Mouse (Mus musculus): ENCODE measurements at regions not wholly inside any gene's neighbourhood (a gene's known extent, or its start where the extent isn't known, plus 50 kb on each side); places are given as distances from the start of the nearest gene placed in this dataset.

- Histone ChIP-seq H3K4me3 (no peak overlapping the region), H3K4me1 (replicated peaks) (peaks cover 16% of the 10 kb centered on the region), H3K27me3 (no peaks in the 10 kb centered on the region), H3K4me2 (peak overlapping the region; percentile 24), H3K9me3 (no peaks in the 10 kb centered on the region), H3K9ac (no peak overlapping the region), H3K27ac (replicated peaks) (no peak overlapping the region), H3K36me3 (no peaks in the 10 kb centered on the region)
- WGBS: 27% methylated on average over 7 of the region's 7 CpGs
- ATAC-seq (ENCODE audit: low read depth): no peak; the same call in 1 of the 2 replicates
Observed at GRCm38 (mm10) chr16:15052389-15052923, 146.1 kb downstream of the Efcab1 start.

DNA sequence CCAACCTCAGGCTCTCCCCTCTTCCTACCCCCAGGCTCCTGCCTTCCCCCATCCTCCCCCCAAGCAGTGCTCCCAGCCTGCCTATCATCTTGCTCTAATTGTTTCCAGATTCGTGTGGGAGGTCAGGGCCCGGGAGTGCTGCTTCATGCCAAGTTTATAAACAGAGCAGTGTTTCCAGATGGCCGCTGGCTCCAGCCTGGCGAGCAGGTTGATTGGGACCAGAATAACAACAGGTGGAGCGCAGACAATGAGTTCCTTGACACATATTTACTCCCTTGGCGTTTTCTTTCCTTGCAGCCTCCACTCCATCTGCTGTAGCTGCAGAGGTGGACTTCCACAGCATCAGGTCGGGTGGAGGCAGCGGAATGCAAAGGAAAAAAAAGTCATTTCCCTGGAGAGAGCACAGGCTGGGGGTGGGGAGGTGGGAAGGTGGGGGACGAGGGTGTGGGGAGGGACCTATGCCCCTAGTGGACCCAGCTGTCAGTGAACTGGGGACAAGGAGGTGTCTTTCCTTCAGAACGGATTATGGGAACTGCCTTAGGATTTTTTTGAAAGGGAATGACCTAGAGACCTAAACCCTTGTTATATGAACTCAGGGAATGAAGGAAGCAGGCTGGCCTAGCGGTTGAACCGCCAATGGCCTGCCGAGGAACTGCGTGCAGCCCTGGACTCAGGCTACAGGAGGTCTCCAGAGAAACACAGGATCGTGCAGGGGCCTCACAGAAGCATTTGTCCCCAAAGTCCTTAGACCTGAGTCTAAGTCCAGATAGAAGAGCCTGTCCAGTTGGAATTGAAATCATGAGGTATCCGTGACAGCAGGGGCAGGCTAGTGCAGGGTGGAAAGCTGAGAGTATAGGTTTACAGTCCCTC is 146.8 kb downstream of the Efcab1 start:
- Histone ChIP-seq H3K27me3 (no peaks in the 10 kb centered on the region), H3K4me3 (no peak overlapping the region), H3K9me3 (no peaks in the 10 kb centered on the region), H3K9ac (no peak overlapping the region), H3K4me2 (peak overlapping the region; percentile 24), H3K4me1 (replicated peaks) (peaks cover 16% of the 10 kb centered on the region), H3K27ac (replicated peaks) (no peak overlapping the region), H3K36me3 (no peaks in the 10 kb centered on the region)
- peak; percentile 65 for ATAC-seq (ENCODE audit: low read depth)
- 2% methylated on average over 16 of the region's 16 CpGs for WGBS

- no peaks in the 10 kb centered on the region for H3K9me3 ChIP-seq
- no peak overlapping the region for H3K9ac ChIP-seq
- ATAC-seq (ENCODE audit: low read depth): no peak
- no peak overlapping the region for H3K27ac ChIP-seq (replicated peaks)
- peaks cover 16% of the 10 kb centered on the region for H3K4me1 ChIP-seq (replicated peaks)
- H3K27me3 ChIP-seq: no peaks in the 10 kb centered on the region
- H3K4me2 ChIP-seq: no peak overlapping the region
- H3K4me3 ChIP-seq: no peak overlapping the region
- no peaks in the 10 kb centered on the region for H3K36me3 ChIP-seq
- WGBS: 1% methylated on average over 4 of the region's 4 CpGs
Observed at GRCm38 (mm10) chr16:15053840-15054239, 147.4 kb downstream of the Efcab1 start.

DNA sequence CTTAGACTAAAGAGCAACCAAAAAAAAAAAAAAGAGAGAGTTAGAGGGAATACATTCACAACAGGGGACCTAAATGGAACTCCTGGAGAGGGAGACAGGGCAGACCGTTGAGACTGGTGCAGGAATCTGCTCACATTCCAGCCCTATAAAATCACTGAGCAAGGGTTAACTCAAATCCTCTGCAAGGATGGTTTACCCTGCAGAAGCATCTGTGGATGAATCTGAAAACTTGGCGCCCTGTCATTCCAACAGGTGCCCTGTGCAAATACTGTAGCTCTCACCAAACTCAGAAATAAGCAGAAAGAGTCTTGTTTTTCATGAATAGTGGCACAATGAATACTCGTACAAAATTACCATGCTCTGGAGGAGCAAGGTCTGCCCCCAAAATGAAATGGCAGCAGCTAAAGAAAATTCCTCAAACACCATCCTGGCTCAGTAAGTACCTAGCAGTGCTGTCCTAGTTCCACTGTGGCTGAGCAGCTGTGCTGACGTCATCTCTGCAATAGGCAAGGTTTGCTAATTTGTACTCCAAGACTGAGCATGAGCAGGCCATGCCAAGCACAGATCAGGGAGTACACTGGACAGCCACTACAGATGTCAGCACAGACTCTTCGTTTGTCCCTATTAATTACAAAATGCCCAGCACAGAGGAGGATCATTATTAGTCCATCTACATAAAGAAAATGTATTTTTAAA is 148.0 kb downstream of the Efcab1 start:
- H3K36me3 ChIP-seq: no peaks in the 10 kb centered on the region
- H3K4me1 ChIP-seq (replicated peaks): peaks cover 16% of the 10 kb centered on the region
- no peak overlapping the region for H3K9ac ChIP-seq
- WGBS: 28% methylated on average over 5 of the region's 5 CpGs
- H3K4me3 ChIP-seq: no peak overlapping the region
- H3K4me2 ChIP-seq: no peak overlapping the region
- H3K27ac ChIP-seq (replicated peaks): no peak overlapping the region
- no peaks in the 10 kb centered on the region for H3K27me3 ChIP-seq
- no peaks in the 10 kb centered on the region for H3K9me3 ChIP-seq
- no peak for ATAC-seq (ENCODE audit: low read depth)

DNA sequence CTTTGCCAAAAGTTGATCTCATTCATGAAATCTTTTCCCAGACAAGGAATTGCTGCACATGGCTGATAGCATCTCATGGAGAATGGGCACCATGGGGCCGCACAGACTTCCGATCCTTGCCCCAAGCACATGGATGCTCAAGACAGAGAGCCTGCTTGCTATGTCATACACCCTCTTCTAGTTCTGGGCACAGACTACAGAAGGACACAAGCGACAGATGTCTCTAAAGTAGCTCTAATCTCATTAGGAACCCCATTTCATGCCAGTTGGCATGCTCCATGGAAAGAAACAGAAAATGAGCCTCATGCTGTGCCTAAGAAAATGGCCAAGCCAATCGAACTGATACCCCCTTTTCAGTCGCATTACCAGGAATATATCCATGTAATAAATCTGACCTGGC is 149.3 kb downstream of the Efcab1 start:
- Histone ChIP-seq H3K27ac (replicated peaks) (no peak overlapping the region), H3K4me3 (no peak overlapping the region), H3K9ac (no peak overlapping the region), H3K4me1 (replicated peaks) (peaks cover 16% of the 10 kb centered on the region), H3K36me3 (no peaks in the 10 kb centered on the region), H3K4me2 (no peak overlapping the region), H3K9me3 (no peaks in the 10 kb centered on the region), H3K27me3 (no peaks in the 10 kb centered on the region)
- WGBS: 66% methylated on average over 5 of the region's 5 CpGs
- no peak for ATAC-seq (ENCODE audit: low read depth)

DNA sequence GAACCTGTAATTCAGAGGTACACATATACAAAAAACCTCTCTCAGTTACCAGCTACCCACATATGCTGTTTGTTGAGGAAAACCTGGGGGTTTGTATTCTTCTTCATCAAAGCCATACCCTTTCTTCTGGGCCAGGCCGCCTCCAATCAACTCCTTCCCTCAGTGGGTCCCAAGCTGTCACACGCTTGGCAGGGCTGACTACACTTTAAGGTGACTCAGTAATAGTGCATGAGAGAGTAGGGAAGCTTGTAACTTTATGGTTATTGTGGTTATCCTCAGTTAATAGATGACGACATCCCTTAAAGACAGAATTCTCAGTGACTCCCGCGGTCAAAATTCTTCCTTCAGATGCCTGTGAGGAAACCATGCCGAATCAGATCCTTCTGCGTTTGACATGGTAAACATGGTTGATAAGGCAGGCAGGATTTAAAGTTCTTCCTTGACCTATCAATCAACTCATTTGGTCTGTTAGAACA is 164.1 kb downstream of the Efcab1 start:
- 84% methylated on average over 7 of the region's 7 CpGs for WGBS
- no peak for ATAC-seq (ENCODE audit: low read depth)

GRCm38 (mm10) chr16:15074407-15074806 is 168.0 kb downstream of the Efcab1 start:
- H3K27me3 ChIP-seq: no peaks in the 10 kb centered on the region
- no peaks in the 10 kb centered on the region for H3K36me3 ChIP-seq
- no peaks in the 10 kb centered on the region for H3K4me1 ChIP-seq (replicated peaks)
- H3K4me3 ChIP-seq: no peak overlapping the region
- H3K9me3 ChIP-seq: no peaks in the 10 kb centered on the region
- no peak overlapping the region for H3K27ac ChIP-seq (replicated peaks)
- no peak overlapping the region for H3K4me2 ChIP-seq
- no peak overlapping the region for H3K9ac ChIP-seq
- ATAC-seq (ENCODE audit: low read depth): no peak

More for the DNA sequence above, 164.1 kb downstream of the Efcab1 start:
- no peaks in the 10 kb centered on the region for H3K27me3 ChIP-seq
- H3K36me3 ChIP-seq: no peaks in the 10 kb centered on the region
- no peak overlapping the region for H3K27ac ChIP-seq (replicated peaks)
- no peak overlapping the region for H3K4me2 ChIP-seq
- no peaks in the 10 kb centered on the region for H3K9me3 ChIP-seq
- H3K4me3 ChIP-seq: no peak overlapping the region
- H3K9ac ChIP-seq: no peak overlapping the region
- no peaks in the 10 kb centered on the region for H3K4me1 ChIP-seq (replicated peaks)

GRCm38 (mm10) chr16:15083692-15084091 is 177.3 kb downstream of the Efcab1 start:
- Histone ChIP-seq H3K9me3 (no peaks in the 10 kb centered on the region), H3K9ac (no peak overlapping the region), H3K4me2 (0 out of 2 replicates have a peak overlapping the region, but pooled peaks have one; percentile 89), H3K36me3 (no peaks in the 10 kb centered on the region), H3K27me3 (peaks cover 25% of the 10 kb centered on the region), H3K4me3 (no peak overlapping the region), H3K4me1 (replicated peaks) (peaks cover 13% of the 10 kb centered on the region), H3K27ac (replicated peaks) (no peak overlapping the region)
- whole genome bisulfite sequencing: 40% methylated on average over 3 of the region's 3 CpGs
- no peak for ATAC-seq (ENCODE audit: low read depth)

- 18% methylated on average over 10 of the region's 10 CpGs for WGBS
- Histone ChIP-seq H3K27ac (replicated peaks) (0 out of 2 replicates have a peak overlapping the region, but pooled peaks have one; percentile 14), H3K27me3 (peaks cover 25% of the 10 kb centered on the region), H3K36me3 (no peaks in the 10 kb centered on the region), H3K9me3 (no peaks in the 10 kb centered on the region), H3K4me1 (replicated peaks) (peaks cover 13% of the 10 kb centered on the region), H3K4me3 (peak overlapping the region; percentile 53), H3K9ac (peak overlapping the region; percentile 72), H3K4me2 (peak overlapping the region; percentile 89)
- ATAC-seq (ENCODE audit: low read depth): peak; percentile 71
Observed at GRCm38 (mm10) chr16:15084147-15084752, 177.8 kb downstream of the Efcab1 start.

DNA sequence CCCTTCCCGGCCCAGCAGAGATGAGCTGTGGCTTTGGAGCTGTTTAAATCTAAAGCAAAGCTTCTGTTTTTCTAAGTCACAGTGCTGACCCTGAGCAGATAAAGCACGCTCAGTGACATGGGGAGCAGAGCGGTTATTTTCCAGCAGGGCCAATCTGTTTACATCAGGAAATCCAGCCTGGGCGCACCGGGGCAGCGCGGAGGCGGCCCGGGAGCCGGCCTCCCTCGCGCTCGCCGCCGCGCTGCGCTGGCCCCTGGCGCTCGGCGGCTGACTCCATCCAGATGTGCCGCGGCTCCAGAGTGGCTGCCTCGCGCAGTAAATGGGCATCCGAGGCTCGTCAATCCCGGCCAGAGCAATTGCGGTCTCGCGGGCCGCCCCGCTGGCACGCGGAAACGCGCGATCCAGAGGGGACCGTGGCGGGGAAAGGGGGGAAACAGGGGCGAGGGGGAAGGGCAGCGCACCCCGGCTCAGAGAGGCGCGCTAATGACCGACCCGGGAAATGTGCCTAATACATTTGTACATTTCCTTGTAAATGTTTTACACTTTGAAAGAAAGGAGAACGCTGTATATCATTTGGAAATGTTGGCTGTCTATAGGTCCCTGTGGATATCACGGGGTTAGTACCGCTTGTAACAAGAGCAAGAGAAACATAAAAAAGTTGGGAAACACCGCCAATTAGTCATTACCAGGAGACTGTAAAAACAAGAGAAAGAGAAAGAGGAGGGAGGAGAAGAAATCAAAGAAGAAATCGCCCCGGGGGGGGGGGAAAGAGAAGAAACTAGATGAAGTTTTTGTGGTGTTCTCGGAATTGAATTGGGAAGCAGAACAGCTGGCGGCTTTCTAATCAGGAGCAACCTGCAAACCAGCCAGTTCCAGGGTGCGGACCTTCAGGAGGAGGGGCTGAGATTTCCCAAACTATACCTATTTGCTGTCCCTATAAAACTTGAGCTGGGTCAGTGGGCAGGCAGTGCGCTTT is 178.6 kb downstream of the Efcab1 start:
- Histone ChIP-seq H3K9ac (peak overlapping the region; percentile 72), H3K36me3 (no peaks in the 10 kb centered on the region), H3K27ac (replicated peaks) (0 out of 2 replicates have a peak overlapping the region, but pooled peaks have one; percentile 14), H3K9me3 (no peaks in the 10 kb centered on the region), H3K4me1 (replicated peaks) (peaks cover 13% of the 10 kb centered on the region), H3K27me3 (peaks cover 25% of the 10 kb centered on the region), H3K4me3 (peak overlapping the region; percentile 53), H3K4me2 (peak overlapping the region; percentile 89)
- peak; percentile 93 for ATAC-seq (ENCODE audit: low read depth)
- WGBS: 1% methylated on average over 56 of the region's 56 CpGs

- WGBS: 94% methylated on average over 4 of the region's 4 CpGs
- ATAC-seq (ENCODE audit: low read depth): no peak
- Histone ChIP-seq H3K27ac (replicated peaks) (no peak overlapping the region), H3K4me2 (no peak overlapping the region), H3K27me3 (peaks cover 25% of the 10 kb centered on the region), H3K36me3 (no peaks in the 10 kb centered on the region), H3K9ac (no peak overlapping the region), H3K4me1 (replicated peaks) (peaks cover 13% of the 10 kb centered on the region), H3K9me3 (no peaks in the 10 kb centered on the region), H3K4me3 (no peak overlapping the region)
Observed at GRCm38 (mm10) chr16:15086556-15086955, 180.2 kb downstream of the Efcab1 start.

Measured in neural tube, embryonic 13.5 days (tissue).